Mouse (Mus musculus) lung, postnatal 36 days (tissue): ENCODE measurements around the gene Gm19426.
A peak's percentile ranks its signal among the peaks of the same experiment; 100 is the strongest.

ENCODE experiments used
- DNase-seq: peaks from one replicate; pipeline ENCODE4 v3.0.0; 2022; ENCODE audit warnings: mixed read lengths

Gene Gm19426

DNA sequence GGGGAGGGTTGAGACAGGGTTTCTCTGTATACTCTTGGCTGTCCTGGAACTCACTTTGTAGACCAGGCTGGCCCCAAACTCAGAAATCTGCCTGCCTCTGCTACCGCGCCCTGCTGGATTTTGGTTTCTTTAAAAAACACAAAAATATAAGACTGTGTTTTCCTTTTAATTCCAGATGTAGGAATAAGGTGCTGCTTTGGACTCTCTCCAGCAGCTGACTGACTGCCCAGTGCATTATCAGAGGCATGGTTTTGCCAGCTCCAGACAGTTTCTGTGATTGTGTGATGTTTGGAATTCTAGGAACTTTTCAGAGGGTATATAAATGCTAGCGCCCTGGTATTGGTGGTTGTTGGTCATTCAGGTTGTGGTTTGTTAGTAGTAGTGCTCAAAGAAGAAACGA lies 26.1 kb downstream of the Gm19426 start:
- DNase-seq, result no peak

- no peak for DNase-seq
Measured at GRCm38 (mm10) chr2:84716423-84717355, 26.8 kb downstream of the Gm19426 start.

DNA sequence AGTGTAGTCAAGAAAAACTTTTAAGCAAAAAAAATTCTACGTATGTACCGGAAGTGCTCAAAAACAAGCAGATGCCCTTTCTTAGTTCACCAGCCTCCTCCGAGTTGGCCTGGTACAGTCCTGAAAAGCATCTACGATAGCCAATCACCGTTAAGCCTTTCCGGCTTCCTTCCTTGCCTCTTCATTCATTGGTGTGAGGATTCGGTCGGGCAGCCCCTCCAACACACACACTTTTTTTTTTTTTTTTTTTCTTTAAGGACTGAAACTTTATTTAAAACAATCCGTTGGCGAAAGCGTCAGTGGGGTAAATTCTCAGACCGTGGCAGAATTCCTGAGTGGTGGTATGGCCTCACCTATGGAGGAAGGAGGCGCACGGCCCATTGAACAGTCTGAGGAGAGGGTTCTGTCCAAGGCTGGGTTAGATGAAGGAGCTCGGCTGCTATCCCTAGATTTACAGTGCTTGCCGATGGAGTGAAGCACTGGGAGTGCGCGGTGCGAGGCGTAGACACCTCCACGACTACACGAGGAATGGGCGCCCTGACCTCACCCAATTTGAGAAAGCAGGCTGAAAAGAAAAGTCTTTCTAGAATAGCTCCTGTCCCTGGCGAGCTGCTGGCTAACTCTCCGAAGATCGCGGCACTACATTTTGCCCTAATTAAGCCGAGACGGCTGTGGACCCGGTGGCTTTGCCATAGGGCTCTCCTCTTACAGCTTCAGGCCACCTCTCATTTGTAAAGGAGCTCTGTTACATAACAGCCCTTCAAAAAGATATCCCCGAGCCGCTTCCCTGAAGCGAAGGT lies 27.7 kb downstream of the Gm19426 start:
- peak; percentile 95 for DNase-seq

- DNase-seq, result peak; percentile 99
Measured at GRCm38 (mm10) chr2:84714811-84715561, 28.5 kb downstream of the Gm19426 start, which contains the start of gene Zdhhc5. Gene Zdhhc5 (minus strand): TSS chr2:84715180.

DNA sequence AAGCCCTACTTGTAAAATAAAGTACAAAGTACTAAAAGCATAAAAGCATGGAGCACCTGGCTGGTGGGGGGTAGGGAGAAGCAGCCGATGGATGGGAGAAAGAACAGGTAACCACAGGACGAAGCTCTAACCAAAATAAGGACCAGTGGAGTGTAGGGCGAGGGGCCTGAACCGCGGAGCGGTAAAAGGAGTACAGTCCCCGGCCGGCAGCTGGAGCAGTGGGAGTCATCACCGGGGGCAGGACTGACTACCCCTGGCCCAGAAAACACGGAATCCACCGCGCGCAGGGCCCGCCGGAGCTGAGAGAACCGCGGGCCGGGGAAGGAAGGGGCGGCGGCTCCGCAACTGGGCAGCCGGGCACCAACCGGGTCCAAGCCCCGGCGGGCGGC lies 29.0 kb downstream of the Gm19426 start:
- no peak for DNase-seq

DNA sequence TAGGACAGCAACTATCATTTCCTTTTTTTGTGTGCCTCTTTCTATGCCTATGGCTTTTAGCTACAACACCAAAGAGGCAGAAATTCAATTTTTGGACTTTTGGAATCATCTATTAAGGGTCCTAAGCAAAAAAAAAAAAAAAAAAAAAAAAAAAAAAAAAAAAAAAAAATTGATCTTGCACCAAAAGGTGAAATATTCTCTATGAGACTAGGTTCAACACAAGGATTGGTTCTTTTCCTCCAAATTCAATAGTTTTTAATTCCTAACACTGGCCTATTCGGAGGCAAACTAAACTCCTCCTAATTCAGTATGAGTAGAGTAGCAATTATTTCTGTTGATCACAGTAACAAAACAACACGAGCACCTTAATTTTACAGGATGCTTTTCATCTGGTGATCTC lies 31.6 kb downstream of the Gm19426 start:
- DNase-seq, result no peak

GRCm38 (mm10) chr2:84707523-84707922 lies 35.9 kb downstream of the Gm19426 start:
- no peak for DNase-seq

DNA sequence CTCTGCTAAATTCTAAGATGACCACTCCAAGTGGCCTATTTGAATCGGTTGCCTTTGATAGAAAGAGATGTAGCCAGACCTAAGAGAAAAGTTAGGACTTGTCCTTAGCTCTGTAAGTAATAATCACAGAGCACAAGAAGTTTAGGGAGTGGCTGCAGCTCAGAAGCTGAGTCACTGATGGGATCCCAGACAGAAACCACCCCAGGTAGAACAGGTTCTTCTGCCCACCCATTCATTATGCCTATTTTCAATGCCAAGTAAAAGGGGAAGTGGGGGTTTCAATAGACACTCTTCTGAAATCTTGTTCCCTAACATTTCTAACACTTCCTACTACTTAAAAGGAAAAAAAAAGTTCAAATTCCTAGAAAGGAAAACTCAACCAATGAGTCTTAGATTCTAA lies 38.2 kb downstream of the Gm19426 start:
- DNase-seq, result no peak

- no peak for DNase-seq
Measured at GRCm38 (mm10) chr2:84704329-84704728, 39.1 kb downstream of the Gm19426 start.

DNA sequence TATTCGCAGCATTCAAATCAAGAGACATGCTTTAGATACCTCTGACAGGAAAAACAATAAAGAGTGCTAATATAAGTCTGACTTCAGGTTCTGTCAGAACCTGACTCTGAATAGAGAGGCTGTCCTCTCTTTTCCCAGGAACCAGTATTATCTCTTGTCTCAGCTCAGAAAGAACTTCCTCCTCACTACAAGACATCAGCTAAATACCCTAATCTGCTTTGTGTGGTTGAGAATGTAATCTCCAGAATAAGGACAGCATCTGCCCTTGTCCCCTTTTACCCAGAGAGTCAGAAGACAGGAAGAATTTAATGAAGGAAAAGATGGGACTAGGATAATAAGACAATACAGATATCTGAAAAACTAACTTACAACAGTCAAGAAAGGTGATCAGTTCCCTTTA lies 40.0 kb downstream of the Gm19426 start:
- no peak for DNase-seq

DNA sequence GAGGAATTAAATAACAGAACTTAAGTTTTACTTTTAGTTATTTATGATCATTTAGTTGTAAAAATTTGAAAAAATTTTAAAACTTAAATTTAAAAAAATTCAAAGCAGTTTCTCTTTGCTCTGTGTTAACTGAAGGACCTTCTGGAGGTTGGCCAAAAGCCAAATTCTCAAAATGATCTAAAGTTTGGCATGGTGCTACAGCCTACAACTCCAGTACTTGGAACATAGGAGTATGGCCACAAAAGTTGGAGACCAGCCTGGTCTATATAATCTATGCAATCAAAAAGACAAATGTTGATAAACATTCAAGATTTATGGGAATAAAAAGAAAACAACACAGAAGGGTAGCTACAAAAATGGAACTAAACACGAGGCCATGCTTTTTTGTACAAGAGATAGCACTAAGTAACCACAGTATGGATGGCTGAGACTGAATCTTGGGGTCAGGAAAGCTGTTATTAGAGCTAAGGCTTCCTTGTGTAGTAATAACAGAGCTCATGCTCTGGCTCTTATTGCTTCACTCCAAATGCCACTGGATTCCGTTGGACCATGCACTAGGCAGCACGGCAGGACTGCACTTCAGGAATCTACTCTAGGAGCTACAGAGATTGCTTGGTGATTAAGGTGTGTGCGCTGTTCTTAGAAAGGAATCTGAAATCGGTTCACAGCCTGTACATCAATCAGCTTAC lies 48.3 kb downstream of the Gm19426 start:
- DNase-seq, result no peak
